Mouse (Mus musculus): ENCODE measurements around the gene Gm20662.
"Not testable (repeated sequence)": the region's sequence is repeated elsewhere in the genome, so short reads cannot be mapped to it uniquely, and the experiment has no call there.

Gm20662 gene

GRCm38 (mm10) chr9:108003531-108003890 is 7.4 kb downstream of the Gm20662 start:
- in situ Hi-C loops (cut with MboI, MseI), result no loop called here

DNA sequence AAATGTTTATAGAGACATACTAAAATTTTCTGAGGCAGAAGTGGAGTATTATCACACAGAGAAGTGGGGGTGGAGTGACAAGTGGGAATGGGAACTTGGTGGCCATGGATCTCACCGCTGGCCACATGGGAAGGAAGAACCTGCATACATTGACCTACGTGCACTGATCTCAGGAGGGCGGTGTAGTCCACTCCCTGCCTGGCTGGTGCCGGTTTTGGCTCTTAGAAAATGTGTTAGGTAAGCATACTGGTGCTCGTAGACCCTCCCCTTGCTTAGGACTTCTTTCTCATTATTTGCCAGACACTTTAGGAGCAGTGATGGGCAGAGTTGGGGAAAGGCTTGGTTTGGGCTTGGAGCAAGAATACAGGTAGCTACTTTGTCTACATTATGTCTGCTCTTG is 11.9 kb downstream of the Gm20662 start:
- in situ Hi-C loops (cut with MboI, MseI), result no loop called here

GRCm38 (mm10) chr9:108010385-108010784 is 14.2 kb downstream of the Gm20662 start:
- in situ Hi-C loops (cut with MboI, MseI), result no loop called here

- in situ Hi-C loops (cut with MboI, MseI), result not testable (repeated sequence)
These were observed 17.4 kb downstream of the Gm20662 start for GRCm38 (mm10) chr9:108013577-108013976.

DNA sequence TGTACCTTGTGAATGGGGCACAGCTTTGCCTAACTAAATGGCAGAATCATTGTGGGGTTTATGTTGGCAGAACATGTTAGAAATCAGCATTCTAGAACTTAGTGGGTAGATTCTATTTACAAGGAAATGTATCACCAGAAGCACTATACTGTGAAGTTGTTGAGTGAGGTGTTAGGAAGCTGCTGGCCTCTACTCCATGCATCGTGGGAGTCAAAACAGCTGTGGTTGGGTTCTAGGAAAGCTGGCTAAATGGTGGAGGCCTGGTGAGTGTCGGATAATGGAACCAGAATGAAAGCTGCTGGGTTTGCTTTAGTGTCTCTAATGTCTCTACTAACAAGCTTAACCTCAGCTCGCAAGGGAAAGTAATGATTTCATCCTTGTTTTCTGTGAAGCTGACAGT is 21.0 kb downstream of the Gm20662 start:
- in situ Hi-C loops (cut with MboI, MseI), result loop anchor here (5.0 kb wide), 1 partner anchor 50 kb away; no protein-coding TSS in a partner anchor

DNA sequence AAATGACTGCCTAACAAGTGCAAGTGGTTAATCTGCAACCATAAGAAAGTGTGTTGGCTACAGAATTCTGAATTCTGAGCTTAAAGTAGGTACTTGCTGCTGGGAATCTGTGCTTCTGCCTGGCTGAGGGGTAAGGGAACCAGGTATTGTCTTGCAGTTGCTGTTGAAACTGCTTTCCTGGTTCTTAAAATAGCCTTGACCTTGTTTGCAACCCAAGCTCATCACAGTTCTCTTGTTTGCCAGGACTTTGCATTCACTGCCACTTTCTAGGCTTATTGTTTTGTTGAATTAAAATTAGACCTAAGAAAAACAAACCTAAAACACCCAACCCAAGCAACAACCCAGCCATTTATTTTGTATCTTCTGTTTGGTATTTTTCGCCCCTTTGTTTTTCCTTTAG is 24.6 kb downstream of the Gm20662 start:
- in situ Hi-C loops (cut with MboI, MseI), result no loop called here

GRCm38 (mm10) chr9:108023216-108023615 is 27.1 kb downstream of the Gm20662 start:
- in situ Hi-C loops (cut with MboI, MseI), result no loop called here

DNA sequence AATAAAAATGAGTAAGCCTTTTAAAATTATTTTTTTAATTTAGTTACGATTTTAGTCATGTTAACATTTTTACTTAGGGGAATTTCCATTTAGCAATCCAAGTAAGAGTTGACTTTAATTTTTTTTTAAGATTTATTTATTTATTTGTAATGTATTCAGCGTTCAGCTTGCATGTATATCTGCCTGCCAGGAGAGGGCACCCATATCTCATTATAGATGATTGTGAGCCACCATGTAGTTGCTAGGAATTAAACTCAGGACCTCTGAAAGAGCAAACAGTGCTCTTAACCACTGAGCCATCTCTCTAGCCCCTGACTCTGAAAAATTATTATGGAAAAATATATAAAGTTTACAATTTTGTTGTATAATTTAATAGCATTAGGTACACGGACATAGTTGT is 30.4 kb downstream of the Gm20662 start:
- in situ Hi-C loops (cut with MboI, MseI), result no loop called here

DNA sequence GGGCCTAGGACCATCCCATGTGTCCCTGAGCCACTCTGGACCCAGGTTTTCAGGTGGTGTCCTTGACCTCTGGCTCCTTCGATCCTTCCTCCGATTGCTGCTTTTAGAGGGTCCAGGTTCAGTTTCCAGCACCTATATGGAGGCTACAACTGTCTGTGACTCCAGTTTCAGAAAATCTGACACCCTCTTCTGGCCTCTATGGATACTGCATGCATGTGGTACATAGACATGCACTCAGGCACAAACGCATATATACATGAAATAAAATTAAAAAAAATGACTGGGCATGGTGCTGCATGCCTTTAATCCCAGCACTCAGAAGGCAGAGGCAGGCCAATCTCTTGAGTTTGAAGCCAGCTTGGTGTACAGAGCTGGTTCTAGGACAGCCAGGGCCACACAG is 31.7 kb downstream of the Gm20662 start:
- in situ Hi-C loops (cut with MboI, MseI), result no loop called here

- in situ Hi-C loops (cut with MboI, MseI), result no loop called here
These were observed 36.0 kb downstream of the Gm20662 start for GRCm38 (mm10) chr9:108032126-108032525.

GRCm38 (mm10) chr9:108035331-108036156 is 39.4 kb downstream of the Gm20662 start:
- in situ Hi-C loops (cut with MboI, MseI), result no loop called here

DNA sequence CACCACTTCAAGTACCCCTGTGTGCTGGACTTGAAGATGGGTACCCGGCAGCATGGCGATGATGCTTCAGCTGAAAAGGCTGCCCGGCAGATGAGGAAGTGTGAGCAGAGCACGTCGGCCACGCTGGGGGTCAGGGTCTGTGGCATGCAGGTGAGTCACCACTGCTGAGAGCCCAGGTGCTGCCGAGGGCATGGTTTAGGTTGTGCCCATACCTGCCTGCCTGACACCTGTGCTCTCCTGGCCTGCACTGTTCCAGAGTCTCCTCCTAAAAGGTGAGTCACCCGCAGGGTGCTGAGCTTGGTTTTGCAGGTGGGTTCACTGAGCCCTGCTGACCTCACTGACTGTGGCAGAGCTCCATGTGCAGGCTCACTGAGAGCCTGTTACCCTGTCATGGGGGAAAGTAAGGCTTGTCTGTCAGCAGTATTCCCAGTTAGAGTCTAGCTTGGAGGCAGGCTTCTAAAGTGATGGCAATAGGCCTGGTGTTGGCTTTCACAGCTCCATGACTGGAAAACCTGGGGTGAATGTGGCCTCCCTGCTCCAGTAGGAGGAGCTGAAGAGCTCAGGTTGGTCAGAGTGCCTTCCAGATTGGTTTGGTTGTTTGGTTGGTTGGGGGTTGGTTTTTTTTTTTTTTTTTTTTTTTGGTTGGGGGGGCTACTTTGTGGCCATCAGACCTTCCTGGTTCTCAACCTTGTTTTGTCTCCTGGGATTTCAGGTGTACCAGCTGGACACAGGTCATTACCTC is 48.8 kb downstream of the Gm20662 start:
- in situ Hi-C loops (cut with MboI, MseI), result no loop called here

DNA sequence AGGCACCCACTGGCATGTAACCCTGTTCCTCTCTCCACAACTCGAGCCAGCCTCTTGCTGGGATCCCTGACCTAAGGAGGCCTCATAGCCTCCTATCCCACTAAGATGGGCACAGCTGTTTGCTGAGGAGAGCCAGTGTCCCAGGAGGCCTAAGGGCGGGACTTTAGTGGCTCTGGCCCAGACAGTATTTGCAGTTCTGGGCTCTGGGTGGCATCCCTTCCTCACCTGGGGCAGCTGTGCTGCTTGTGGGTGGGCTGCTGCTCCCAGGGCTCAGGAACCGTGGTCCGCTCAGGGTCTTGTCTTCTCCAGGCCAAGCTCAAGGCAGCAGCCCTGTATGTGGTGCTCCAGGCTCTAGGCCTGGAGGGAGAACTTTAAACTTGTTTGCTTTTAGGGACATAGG is 50.4 kb downstream of the Gm20662 start:
- in situ Hi-C loops (cut with MboI, MseI), result no loop called here

DNA sequence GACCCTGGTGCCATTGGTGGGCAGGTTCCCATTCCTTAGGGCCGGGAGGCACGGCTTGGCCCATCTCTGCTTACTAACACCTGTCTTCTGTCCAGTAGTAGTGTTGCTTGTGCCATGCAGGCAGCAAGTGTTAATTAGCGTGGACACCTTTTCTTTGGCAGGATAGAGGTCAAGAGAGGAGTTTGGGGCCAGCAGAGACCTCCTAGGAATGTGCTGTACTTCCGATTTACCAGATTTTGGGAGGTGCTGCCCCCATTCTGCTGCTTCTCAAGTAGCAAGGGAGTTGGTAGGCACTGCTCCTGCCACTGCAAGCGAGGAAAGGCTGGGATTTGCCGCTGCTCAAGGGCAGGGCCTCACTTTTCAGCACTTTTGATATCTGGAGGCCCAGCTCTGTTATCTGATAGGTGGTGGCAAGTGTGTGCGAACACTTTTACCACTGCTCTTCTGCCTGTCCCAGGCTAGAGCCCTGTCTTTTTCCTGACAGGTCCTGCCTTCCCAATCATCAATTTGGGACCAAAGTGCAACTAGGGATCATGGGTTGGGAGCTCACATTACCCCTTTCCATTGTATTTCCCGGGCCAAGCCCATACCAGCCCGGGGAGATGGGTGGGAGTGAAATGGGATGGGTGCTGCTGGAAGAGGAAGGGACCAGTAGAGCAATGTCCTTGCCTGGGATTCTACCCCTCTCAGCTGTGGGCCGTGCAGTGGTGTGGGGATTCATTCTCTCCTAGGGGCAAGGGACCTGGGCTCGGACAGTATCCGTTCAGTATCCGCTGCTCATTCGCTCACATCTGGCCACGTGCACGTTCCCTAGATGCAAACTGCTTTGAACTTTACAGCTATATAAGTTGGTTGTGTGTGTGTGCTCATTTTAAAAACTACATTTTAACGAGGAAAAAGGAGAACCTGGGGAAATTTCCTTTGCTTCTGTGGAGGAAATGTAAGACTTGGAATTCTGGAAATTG is 51.7 kb downstream of the Gm20662 start:
- in situ Hi-C loops (cut with MboI, MseI), result no loop called here

DNA sequence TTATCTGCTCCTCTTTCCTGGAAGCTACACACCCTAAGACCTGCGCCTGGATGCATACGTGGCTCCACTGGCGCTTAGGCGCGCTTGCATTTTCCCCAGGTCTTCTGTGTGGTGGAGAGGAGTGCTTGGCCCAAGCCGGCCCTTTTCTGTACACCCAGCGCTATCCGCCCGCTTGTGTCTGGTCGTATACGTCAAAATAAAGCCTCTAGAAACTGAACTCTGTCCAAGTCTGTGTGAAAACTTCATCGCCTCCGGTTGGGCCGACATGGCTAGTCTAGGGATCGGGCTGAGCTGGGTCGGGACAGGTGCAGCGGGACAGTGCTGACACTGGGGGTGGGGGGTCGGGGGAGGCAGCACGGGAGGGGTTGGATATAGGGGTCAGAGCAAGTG is 52.4 kb downstream of the Gm20662 start:
- in situ Hi-C loops (cut with MboI, MseI), result no loop called here

GRCm38 (mm10) chr9:108049016-108049455 is 52.9 kb downstream of the Gm20662 start, which contains the start of gene Gmppb:
Gmppb (plus strand) TSS chr9:108049242.
- in situ Hi-C loops (cut with MboI, MseI), result no loop called here

GRCm38 (mm10) chr9:108049561-108050251 is 53.6 kb downstream of the Gm20662 start:
- in situ Hi-C loops (cut with MboI, MseI), result no loop called here

GRCm38 (mm10) chr9:108051184-108051930 is 55.2 kb downstream of the Gm20662 start:
- in situ Hi-C loops (cut with MboI, MseI), result no loop called here

DNA sequence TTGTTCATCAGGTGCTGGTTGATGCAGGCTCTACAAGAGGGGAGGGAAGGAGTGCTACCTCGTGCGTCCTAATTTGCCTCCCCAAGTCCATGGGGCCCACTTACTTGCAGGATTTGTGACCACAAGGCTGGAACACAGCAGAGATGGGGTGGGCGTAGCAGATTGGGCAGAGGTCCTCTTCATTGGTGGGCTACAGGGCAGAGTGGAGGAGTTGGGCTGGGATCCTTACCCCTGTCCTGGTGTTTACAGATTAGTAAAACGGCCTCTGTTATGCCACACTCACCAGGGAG is 55.7 kb downstream of the Gm20662 start:
- in situ Hi-C loops (cut with MboI, MseI), result no loop called here

GRCm38 (mm10) chr9:108052411-108052810 is 56.3 kb downstream of the Gm20662 start:
- in situ Hi-C loops (cut with MboI, MseI), result no loop called here
